Mouse (Mus musculus): ENCODE measurements at regions not wholly inside any gene's neighbourhood (a gene's known extent, or its start where the extent isn't known, plus 50 kb on each side); places are given as distances from the start of the nearest gene placed in this dataset.

GRCm38 (mm10) chr16:79182474-79182873 is 91.6 kb upstream of the Tmprss15 start:
- TF ChIP-seq CTCF (IDR thresholded peaks at IDR 0.05; ENCODE audit: control insufficient read depth, insufficient read depth, insufficient read length) = no peak
- no peak for TF ChIP-seq USF1 (IDR thresholded peaks at IDR 0.05; ENCODE audit: low read depth)
- no peak for TF ChIP-seq MYOG (IDR thresholded peaks at IDR 0.05; ENCODE audit: control insufficient read depth, extremely low read depth, insufficient read length)
- no peak for TF ChIP-seq MAX (IDR thresholded peaks at IDR 0.05)
- TF ChIP-seq CEBPB (IDR thresholded peaks at IDR 0.05; ENCODE audit: low read depth) = no peak

Data from C2C12 (cell line).